Mouse (Mus musculus) intestine, embryonic 14.5 days (tissue): ENCODE results near the gene Traf2. TPM values are rescaled to one million over a fixed set of nuclear protein-coding genes. Genes with fewer than 3 reads are reported as not detected.

ENCODE experiments used
- ATAC-seq: fragments of 200-750 bp; cut with Nextera tagmentation; replicated peaks from 2 replicates; pipeline ENCODE4 v1.8.0; 2017; ENCODE audit warnings: low read depth, moderate number of reproducible peaks, moderate TSS enrichment, moderate library complexity; ENCODE audit not compliant: low FRiP score, low TSS enrichment
- DNase-seq: peaks from one replicate; pipeline ENCODE4 v3.0.0-alpha.2; 2018; ENCODE audit warnings: low spot score
- H3K27ac ChIP-seq: fragments of 300-500 bp; sonication (generic); 2 replicates; pipeline ENCODE4 v1.5.1; 2014; ENCODE audit warnings: low read depth, mild to moderate bottlenecking, control low read depth
- H3K27me3 ChIP-seq: fragments of 300-500 bp; sonication (generic); replicated peaks from 2 replicates; pipeline ENCODE4 v1.6.1; 2014; ENCODE audit warnings: low read length, control low read depth; ENCODE audit not compliant: control insufficient read depth, insufficient read depth
- H3K36me3 ChIP-seq: fragments of 300-500 bp; sonication (generic); 2 replicates; pipeline ENCODE4 v1.6.1; 2014; ENCODE audit warnings: low read length, control low read depth; ENCODE audit not compliant: control insufficient read depth, insufficient read depth
- H3K4me1 ChIP-seq: fragments of 300-500 bp; sonication (generic); replicated peaks from 2 replicates; pipeline ENCODE4 v1.6.1; 2014; ENCODE audit warnings: low read length, control low read depth, mixed read lengths; ENCODE audit not compliant: control insufficient read depth, insufficient read depth
- H3K4me2 ChIP-seq: fragments of 300-500 bp; sonication (generic); 2 replicates; pipeline ENCODE4 v1.6.1; 2014; ENCODE audit warnings: low read length
- H3K4me3 ChIP-seq: fragments of 300-500 bp; sonication (generic); 2 replicates; pipeline ENCODE4 v1.5.1; 2014; ENCODE audit warnings: low read depth, low read length, control low read depth, mixed read lengths
- H3K9ac ChIP-seq: fragments of 300-500 bp; sonication (generic); 2 replicates; pipeline ENCODE4 v1.6.1; 2014; ENCODE audit warnings: mild to moderate bottlenecking, low read length
- H3K9me3 ChIP-seq: fragments of 300-500 bp; sonication (generic); 2 replicates; pipeline ENCODE4 v1.6.1; 2016; ENCODE audit warnings: low read length, control low read depth; ENCODE audit not compliant: control insufficient read depth
- WGBS: fragments of 180-500 bp; shearing (Covaris S2); extraction: QIAGEN DNeasy Blood & Tissue Kit; methylation state at CpG from one replicate; pipeline ENCODE4 v1.1.7; 2014; 5-methylcytosine and 5-hydroxymethylcytosine counted together
- polyA plus RNA-seq: library from polyadenylated mRNA; unstranded; fragments of >200 nt; fragmentation: Nextera tagmentation; extraction: Ambion mirVana; gene quantifications from 2 replicates; pipeline ENCODE4 v1.2.1, GENCODE M21; 2014

The Traf2 gene
- polyA plus RNA-seq, 1 experiment from 2014 or later = 32.0 TPM

GRCm38 (mm10) chr2:25479551-25480311, 67.0 kb downstream of the Traf2 start:
- H3K9ac ChIP-seq = no peak overlapping the region
- H3K4me2 ChIP-seq = no peak overlapping the region
- WGBS = 60% methylated on average over 10 of the region's 10 CpGs
- H3K36me3 ChIP-seq = no peaks in the 10 kb centered on the region
- no peaks in the 10 kb centered on the region for H3K9me3 ChIP-seq
- H3K27ac ChIP-seq = no peak overlapping the region
- no peak overlapping the region for H3K4me3 ChIP-seq
- DNase-seq (no peak), ATAC-seq (no peak)
- no peaks in the 10 kb centered on the region for H3K27me3 ChIP-seq
- H3K4me1 ChIP-seq = no peaks in the 10 kb centered on the region

GRCm38 (mm10) chr2:25477967-25478675, 68.6 kb downstream of the Traf2 start:
- ATAC-seq (no peak), DNase-seq (no peak)
- Histone ChIP-seq H3K4me1 (no peaks in the 10 kb centered on the region), H3K9ac (no peak overlapping the region), H3K4me3 (no peak overlapping the region), H3K4me2 (no peak overlapping the region), H3K27me3 (no peaks in the 10 kb centered on the region), H3K36me3 (no peaks in the 10 kb centered on the region), H3K27ac (no peak overlapping the region), H3K9me3 (no peaks in the 10 kb centered on the region)
- WGBS = 81% methylated on average over 3 of the region's 3 CpGs

DNA sequence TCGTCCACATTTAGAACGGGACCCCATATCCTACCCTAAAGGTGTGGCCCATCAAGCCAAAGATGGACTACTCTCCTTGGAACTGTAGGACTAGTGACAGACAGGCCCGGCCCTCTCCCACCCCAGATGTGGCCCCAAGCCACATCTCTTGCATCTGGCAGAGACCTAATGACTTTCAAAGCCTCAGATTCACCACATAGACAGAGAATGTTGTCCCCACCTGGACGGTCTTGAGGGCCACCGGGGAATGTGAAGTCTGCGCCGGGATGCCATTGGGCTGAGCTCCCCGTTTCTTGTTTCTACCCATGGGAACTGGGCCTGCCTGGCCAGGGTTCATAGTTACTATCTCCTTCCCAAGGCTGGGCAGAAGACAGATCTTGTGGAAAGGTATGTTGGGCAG, 69.2 kb downstream of the Traf2 start:
- no peak overlapping the region for H3K4me2 ChIP-seq
- H3K27ac ChIP-seq = no peak overlapping the region
- H3K27me3 ChIP-seq = no peaks in the 10 kb centered on the region
- no peak for DNase-seq
- ATAC-seq = no peak
- no peak overlapping the region for H3K9ac ChIP-seq
- no peak overlapping the region for H3K4me3 ChIP-seq
- no peaks in the 10 kb centered on the region for H3K36me3 ChIP-seq
- no peaks in the 10 kb centered on the region for H3K9me3 ChIP-seq
- H3K4me1 ChIP-seq = no peaks in the 10 kb centered on the region
- 88% methylated on average over 8 of the region's 8 CpGs for WGBS

DNA sequence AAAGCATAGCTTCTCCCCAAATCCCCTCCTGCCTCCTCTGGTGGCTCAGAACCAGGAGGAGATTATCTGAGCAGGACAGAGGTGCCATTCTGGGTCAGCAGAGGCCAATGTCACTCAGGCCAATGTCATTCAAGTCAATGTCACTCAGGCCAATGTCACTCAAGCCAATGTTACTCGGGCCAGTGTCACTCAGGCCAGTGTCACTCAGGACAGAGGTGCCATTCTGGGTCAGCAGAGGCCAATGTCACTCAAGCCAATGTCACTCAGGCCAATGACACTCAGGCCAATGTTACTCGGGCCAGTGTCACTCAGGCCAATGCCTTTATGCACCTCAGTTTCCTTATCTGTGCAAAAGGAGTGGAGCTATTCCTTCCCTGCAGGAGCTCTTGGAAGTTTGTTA, 74.2 kb downstream of the Traf2 start:
- no peaks in the 10 kb centered on the region for H3K9me3 ChIP-seq
- no peaks in the 10 kb centered on the region for H3K27me3 ChIP-seq
- no peak for DNase-seq
- ATAC-seq = no peak
- 69% methylated on average over 2 of the region's 2 CpGs for WGBS
- no peak overlapping the region for H3K4me3 ChIP-seq
- H3K36me3 ChIP-seq = no peaks in the 10 kb centered on the region
- H3K27ac ChIP-seq = no peak overlapping the region
- no peak overlapping the region for H3K4me2 ChIP-seq
- no peak overlapping the region for H3K9ac ChIP-seq
- H3K4me1 ChIP-seq = no peaks in the 10 kb centered on the region

GRCm38 (mm10) chr2:25469969-25470368, 76.8 kb downstream of the Traf2 start, which contains the start of gene Ptgds:
Gene Ptgds (minus strand): TSS chr2:25470046.
- no peak within 1 kb of the TSS for H3K4me2 ChIP-seq
- no peak within 1 kb of the TSS for H3K9ac ChIP-seq
- DNase-seq = no peak
- no peak within 1 kb of the TSS for H3K4me3 ChIP-seq
- no peak for ATAC-seq
- no peaks in the 10 kb centered on the region for H3K4me1 ChIP-seq
- no peaks in the 10 kb centered on the region for H3K27me3 ChIP-seq
- H3K36me3 ChIP-seq = no peaks in the 10 kb centered on the region
- WGBS = 52% methylated on average over 6 of the region's 6 CpGs
- H3K9me3 ChIP-seq = no peaks in the 10 kb centered on the region
- H3K27ac ChIP-seq = no peak within 1 kb of the TSS

- DNase-seq (no peak), ATAC-seq (peak; percentile 32; the same call in 1 of the 2 replicates)
- no peak overlapping the region for H3K9ac ChIP-seq
- H3K27ac ChIP-seq = no peak overlapping the region
- no peak overlapping the region for H3K4me2 ChIP-seq
- H3K27me3 ChIP-seq = no peaks in the 10 kb centered on the region
- H3K36me3 ChIP-seq = no peaks in the 10 kb centered on the region
- WGBS = 73% methylated on average over 10 of the region's 10 CpGs
- H3K9me3 ChIP-seq = no peaks in the 10 kb centered on the region
- H3K4me3 ChIP-seq = no peak overlapping the region
- no peaks in the 10 kb centered on the region for H3K4me1 ChIP-seq
Measured at GRCm38 (mm10) chr2:25468962-25469915, 77.5 kb downstream of the Traf2 start.

Other genes with a start within 250 kb of the Traf2 start
- 2.1 and 2.4 TPM in 2 replicates for gene Grin1, start 227.8 kb downstream of the Traf2 start, polyA plus RNA-seq
- 66.3 and 73.3 TPM in 2 replicates for gene Man1b1, start 214.6 kb downstream of the Traf2 start, polyA plus RNA-seq
- gene Dpp7, start 190.6 kb downstream of the Traf2 start, polyA plus RNA-seq = 24.1 and 26.5 TPM in 2 replicates
- 36.3 and 46.0 TPM in 2 replicates for gene Uap1l1, start 181.3 kb downstream of the Traf2 start, polyA plus RNA-seq
- 43.2 and 47.4 TPM in 2 replicates for gene Sapcd2, start 174.6 kb downstream of the Traf2 start, polyA plus RNA-seq
- 5.9 and 7.4 TPM in 2 replicates for gene Entpd2, start 151.1 kb downstream of the Traf2 start, polyA plus RNA-seq
- 42.2 and 45.4 TPM in 2 replicates for gene Npdc1, start 147.6 kb downstream of the Traf2 start, polyA plus RNA-seq
- 0.15 TPM in 1 of 2 replicates, not detected in the other for gene Fut7, start 123.7 kb downstream of the Traf2 start, polyA plus RNA-seq
- 4.8 and 4.9 TPM in 2 replicates for gene Abca2, start 118.2 kb downstream of the Traf2 start, polyA plus RNA-seq
- 1.8 and 2.0 TPM in 2 replicates for gene Clic3, start 90.1 kb downstream of the Traf2 start, polyA plus RNA-seq
- gene Paxx, start 85.8 kb downstream of the Traf2 start, polyA plus RNA-seq = 25.0 and 27.4 TPM in 2 replicates
- gene Ptgds, start 76.9 kb downstream of the Traf2 start, polyA plus RNA-seq = 6.2 and 7.9 TPM in 2 replicates
- not detected in 2 replicates for gene Lcn12, start 53.0 kb downstream of the Traf2 start, polyA plus RNA-seq
- gene Fbxw5, start 46.2 kb downstream of the Traf2 start, polyA plus RNA-seq = 72.9 and 79.3 TPM in 2 replicates
- 5.9 and 6.3 TPM in 2 replicates for gene C8g, start 45.2 kb downstream of the Traf2 start, polyA plus RNA-seq
- gene Edf1, start 10.9 kb upstream of the Traf2 start, polyA plus RNA-seq = 356 and 385 TPM in 2 replicates
- gene Mamdc4, start 27.9 kb upstream of the Traf2 start, polyA plus RNA-seq = 59.1 and 85.2 TPM in 2 replicates
- gene Phpt1, start 28.3 kb upstream of the Traf2 start, polyA plus RNA-seq = 278 and 287 TPM in 2 replicates
- gene Ajm1, start 34.8 kb upstream of the Traf2 start, polyA plus RNA-seq = 1.8 and 2.0 TPM in 2 replicates
- gene Rabl6, start 61.6 kb upstream of the Traf2 start, polyA plus RNA-seq = 59.2 and 65.6 TPM in 2 replicates
- 0.24 TPM in 2 replicates for gene Ccdc183, start 70.7 kb upstream of the Traf2 start, polyA plus RNA-seq
- 25.7 and 26.7 TPM in 2 replicates for gene Tmem141, start 75.1 kb upstream of the Traf2 start, polyA plus RNA-seq
- 1.5 and 1.6 TPM in 2 replicates for gene Fcna, start 81.1 kb upstream of the Traf2 start, polyA plus RNA-seq
- not detected in 2 replicates for gene Lcn8, start 106.2 kb upstream of the Traf2 start, polyA plus RNA-seq
- not detected in 2 replicates for gene Lcn5, start 111.0 kb upstream of the Traf2 start, polyA plus RNA-seq
- gene Lcn6, start 129.8 kb upstream of the Traf2 start, polyA plus RNA-seq = not detected in 2 replicates
- gene Lcn10, start 135.8 kb upstream of the Traf2 start, polyA plus RNA-seq = not detected in 2 replicates
- not detected in 2 replicates for gene Obp2a, start 153.1 kb upstream of the Traf2 start, polyA plus RNA-seq
- 95.4 and 106 TPM in 2 replicates for gene Bmyc, start 159.8 kb upstream of the Traf2 start, polyA plus RNA-seq
- not detected in 2 replicates for gene Obp2b, start 190.1 kb upstream of the Traf2 start, polyA plus RNA-seq
- not detected in 2 replicates for gene Lcn3, start 218.6 kb upstream of the Traf2 start, polyA plus RNA-seq
- gene Lcn11, start 230.1 kb upstream of the Traf2 start, polyA plus RNA-seq = not detected in 2 replicates
- gene Gm13539, start 235.3 kb upstream of the Traf2 start, polyA plus RNA-seq = not detected in 2 replicates